Mouse (Mus musculus) limb, embryonic 13.5 days (tissue): ENCODE measurements at regions not wholly inside any gene's neighbourhood (a gene's known extent, or its start where the extent isn't known, plus 50 kb on each side); places are given as distances from the start of the nearest gene placed in this dataset.

Experiments
- ATAC-seq: fragments of 200-750 bp; cut with Nextera tagmentation; 2 replicates; pipeline ENCODE4 v1.8.0; 2017; ENCODE audit warnings: low read depth, moderate number of reproducible peaks, moderate TSS enrichment; ENCODE audit not compliant: low FRiP score
- H3K27ac ChIP-seq: fragments of 300-500 bp; sonication (generic); 2 replicates; pipeline ENCODE4 v1.5.1; 2015; ENCODE audit warnings: inconsistent platforms, mild to moderate bottlenecking, moderate library complexity
- H3K27me3 ChIP-seq: fragments of 300-500 bp; sonication (generic); 2 replicates; pipeline ENCODE4 v1.6.1; 2015; ENCODE audit warnings: mild to moderate bottlenecking, inconsistent platforms
- H3K36me3 ChIP-seq: fragments of 300-500 bp; sonication (generic); 2 replicates; pipeline ENCODE4 v1.6.1; 2015; ENCODE audit warnings: inconsistent platforms, mild to moderate bottlenecking, moderate library complexity
- H3K4me1 ChIP-seq: fragments of 300-500 bp; sonication (generic); 2 replicates; pipeline ENCODE4 v1.6.1; 2015; ENCODE audit warnings: inconsistent platforms
- H3K4me2 ChIP-seq: fragments of 300-500 bp; sonication (generic); replicated peaks from 2 replicates; pipeline ENCODE4 v1.6.1; 2015; ENCODE audit warnings: inconsistent platforms, mild to moderate bottlenecking, moderate library complexity
- H3K4me3 ChIP-seq: fragments of 300-500 bp; sonication (generic); 2 replicates; pipeline ENCODE4 v1.5.1; 2015; ENCODE audit warnings: moderate library complexity, mild to moderate bottlenecking, inconsistent platforms
- H3K9ac ChIP-seq: fragments of 300-500 bp; sonication (generic); 2 replicates; pipeline ENCODE4 v1.6.1; 2015; ENCODE audit warnings: mild to moderate bottlenecking, inconsistent platforms
- H3K9me3 ChIP-seq: fragments of 300-500 bp; sonication (generic); 2 replicates; pipeline ENCODE4 v1.6.1; 2016; ENCODE audit warnings: inconsistent platforms
- WGBS: fragments of 180-500 bp; shearing (Covaris S2); methylation state at CpG from one replicate; pipeline ENCODE4 v1.1.7; 2015; 5-methylcytosine and 5-hydroxymethylcytosine counted together

- H3K4me2 ChIP-seq, result no peak overlapping the region
- H3K4me3 ChIP-seq, result no peak overlapping the region
- H3K36me3 ChIP-seq, result no peaks in the 10 kb centered on the region
- no peak overlapping the region for H3K27ac ChIP-seq
- no peaks in the 10 kb centered on the region; the same call in 1 of the 2 replicates for H3K4me1 ChIP-seq
- H3K9me3 ChIP-seq, result no peaks in the 10 kb centered on the region
- no peak overlapping the region for H3K9ac ChIP-seq
- no peaks in the 10 kb centered on the region for H3K27me3 ChIP-seq
- 90% methylated on average over 9 of the region's 9 CpGs for WGBS
- ATAC-seq, result no peak
Observed at GRCm38 (mm10) chr1:185629976-185630375, 175.3 kb downstream of the Slc30a10 start.

GRCm38 (mm10) chr1:185638631-185639030, 184.0 kb downstream of the Slc30a10 start:
- Histone ChIP-seq H3K36me3 (no peaks in the 10 kb centered on the region), H3K4me3 (no peak overlapping the region), H3K4me2 (no peak overlapping the region), H3K9me3 (no peaks in the 10 kb centered on the region), H3K27ac (no peak overlapping the region), H3K4me1 (peaks cover 18% of the 10 kb centered on the region), H3K27me3 (no peaks in the 10 kb centered on the region), H3K9ac (no peak overlapping the region)
- 55% methylated on average over 6 of the region's 6 CpGs for WGBS
- no peak; the same call in 1 of the 2 replicates for ATAC-seq

DNA sequence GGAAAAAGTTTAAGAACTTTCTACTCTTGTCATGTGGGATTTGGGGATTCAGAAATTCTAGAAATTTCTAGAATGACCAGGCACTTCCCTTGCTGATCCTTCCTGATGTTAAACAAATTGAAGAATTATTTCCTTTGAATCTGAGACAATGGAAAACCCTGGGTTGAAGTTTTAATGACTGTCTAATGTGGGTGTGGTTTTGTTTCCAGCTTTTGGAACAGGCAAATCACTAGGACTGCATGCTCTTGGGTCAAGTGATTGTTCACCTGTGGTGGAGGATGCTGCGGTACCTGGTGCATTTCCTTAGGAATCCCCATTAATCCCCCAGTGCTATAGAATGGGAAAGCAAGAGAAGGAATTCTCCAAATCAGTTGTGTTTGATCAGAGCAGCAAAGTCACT, 184.8 kb downstream of the Slc30a10 start:
- WGBS, result 87% methylated on average over 1 of the region's 1 CpGs
- Histone ChIP-seq H3K4me1 (peaks cover 20% of the 10 kb centered on the region), H3K4me3 (no peak overlapping the region), H3K27ac (no peak overlapping the region), H3K9me3 (no peaks in the 10 kb centered on the region), H3K27me3 (no peaks in the 10 kb centered on the region), H3K4me2 (no peak overlapping the region), H3K9ac (no peak overlapping the region), H3K36me3 (no peaks in the 10 kb centered on the region)
- ATAC-seq, result no peak

- H3K4me3 ChIP-seq, result no peak overlapping the region
- H3K9ac ChIP-seq, result no peak overlapping the region
- no peak overlapping the region for H3K4me2 ChIP-seq
- H3K36me3 ChIP-seq, result no peaks in the 10 kb centered on the region
- no peak overlapping the region for H3K27ac ChIP-seq
- no peaks in the 10 kb centered on the region for H3K9me3 ChIP-seq
- 37% methylated on average over 7 of the region's 7 CpGs for WGBS
- no peak for ATAC-seq
- no peaks in the 10 kb centered on the region for H3K27me3 ChIP-seq
- 0 out of 2 replicates have a peak, but pooled peaks cover 2% of the 10 kb centered on the region for H3K4me1 ChIP-seq
Observed at GRCm38 (mm10) chr1:185644026-185644425, 189.4 kb downstream of the Slc30a10 start.

DNA sequence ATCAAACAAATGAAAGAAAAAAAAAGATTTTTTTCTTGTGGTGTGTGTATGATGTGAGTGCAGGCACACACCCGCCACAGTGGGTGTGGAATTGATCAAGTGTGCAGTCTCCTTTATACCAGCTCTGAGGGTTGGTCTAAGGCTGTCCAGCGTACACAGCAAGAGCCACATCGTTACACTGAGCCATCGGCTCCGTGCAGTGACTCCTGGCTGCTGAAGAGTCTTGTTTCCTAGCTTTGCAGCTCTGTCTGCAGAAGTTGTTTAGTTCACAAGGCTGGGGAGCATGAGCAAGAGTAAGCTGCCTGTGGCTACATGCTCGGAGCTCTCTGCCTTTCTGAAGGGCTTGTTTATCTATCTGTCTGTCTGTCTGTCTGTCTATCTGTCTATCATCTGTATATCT, 193.5 kb downstream of the Slc30a10 start:
- Histone ChIP-seq H3K27ac (no peak overlapping the region), H3K9me3 (no peaks in the 10 kb centered on the region), H3K4me3 (no peak overlapping the region), H3K36me3 (no peaks in the 10 kb centered on the region), H3K27me3 (no peaks in the 10 kb centered on the region), H3K4me2 (no peak overlapping the region), H3K4me1 (0 out of 2 replicates have a peak, but pooled peaks cover 2% of the 10 kb centered on the region), H3K9ac (no peak overlapping the region)
- WGBS, result 79% methylated on average over 6 of the region's 6 CpGs
- ATAC-seq, result no peak

DNA sequence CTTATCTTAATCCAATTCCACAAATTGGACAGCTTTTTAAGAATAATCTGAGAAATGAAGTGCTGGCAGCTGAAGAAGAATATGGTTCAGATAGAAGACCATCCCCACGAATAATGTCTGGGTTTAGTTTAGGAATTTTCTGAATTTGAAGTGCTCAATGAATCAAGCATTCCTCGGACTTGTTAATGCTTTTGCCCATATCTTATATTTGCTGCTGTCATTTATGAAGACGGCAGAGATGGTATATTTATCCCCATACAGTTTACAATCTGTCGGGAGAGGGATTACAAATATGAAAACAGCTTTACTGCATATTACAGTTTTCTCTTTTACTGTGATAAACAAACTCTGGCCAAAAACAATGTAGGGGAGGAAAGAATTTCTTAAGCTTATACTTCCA, 194.3 kb downstream of the Slc30a10 start:
- Histone ChIP-seq H3K27me3 (no peaks in the 10 kb centered on the region), H3K9me3 (no peaks in the 10 kb centered on the region), H3K4me1 (0 out of 2 replicates have a peak, but pooled peaks cover 2% of the 10 kb centered on the region), H3K4me2 (no peak overlapping the region), H3K36me3 (no peaks in the 10 kb centered on the region), H3K4me3 (no peak overlapping the region), H3K27ac (no peak overlapping the region), H3K9ac (no peak overlapping the region)
- no peak for ATAC-seq
- WGBS, result 86% methylated on average over 4 of the region's 4 CpGs

DNA sequence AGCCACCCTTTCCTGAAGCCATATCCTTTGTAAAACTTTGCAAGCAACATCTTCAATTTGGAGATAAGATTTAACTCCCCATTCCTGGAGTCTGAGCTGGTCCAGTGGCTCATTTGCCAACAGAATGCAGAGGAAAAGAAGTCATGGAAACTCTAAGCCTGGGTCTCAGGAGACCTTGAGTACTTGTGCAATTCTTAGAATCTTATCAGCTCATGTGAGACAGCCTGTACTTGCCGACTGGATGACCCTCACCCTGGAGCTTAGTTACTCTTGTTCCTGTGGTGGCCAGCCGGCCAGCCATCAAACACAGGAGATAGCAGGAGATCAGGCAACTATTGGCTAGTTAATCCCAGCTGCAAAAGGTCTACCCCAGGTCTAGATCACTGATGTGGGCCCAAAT, 196.3 kb downstream of the Slc30a10 start:
- no peak overlapping the region for H3K9ac ChIP-seq
- H3K4me3 ChIP-seq, result no peak overlapping the region
- no peak for ATAC-seq
- no peak overlapping the region for H3K27ac ChIP-seq
- no peak overlapping the region for H3K4me2 ChIP-seq
- H3K36me3 ChIP-seq, result no peaks in the 10 kb centered on the region
- H3K4me1 ChIP-seq, result no peaks in the 10 kb centered on the region
- no peaks in the 10 kb centered on the region for H3K27me3 ChIP-seq
- H3K9me3 ChIP-seq, result no peaks in the 10 kb centered on the region
- WGBS, result 69% methylated on average over 2 of the region's 2 CpGs

GRCm38 (mm10) chr1:185655021-185655420, 200.4 kb downstream of the Slc30a10 start:
- Histone ChIP-seq H3K4me3 (no peak overlapping the region), H3K9me3 (no peaks in the 10 kb centered on the region), H3K27ac (no peak overlapping the region), H3K36me3 (no peaks in the 10 kb centered on the region), H3K9ac (no peak overlapping the region), H3K27me3 (no peaks in the 10 kb centered on the region), H3K4me1 (no peaks in the 10 kb centered on the region), H3K4me2 (no peak overlapping the region)
- 87% methylated on average over 7 of the region's 7 CpGs for WGBS
- ATAC-seq, result no peak

DNA sequence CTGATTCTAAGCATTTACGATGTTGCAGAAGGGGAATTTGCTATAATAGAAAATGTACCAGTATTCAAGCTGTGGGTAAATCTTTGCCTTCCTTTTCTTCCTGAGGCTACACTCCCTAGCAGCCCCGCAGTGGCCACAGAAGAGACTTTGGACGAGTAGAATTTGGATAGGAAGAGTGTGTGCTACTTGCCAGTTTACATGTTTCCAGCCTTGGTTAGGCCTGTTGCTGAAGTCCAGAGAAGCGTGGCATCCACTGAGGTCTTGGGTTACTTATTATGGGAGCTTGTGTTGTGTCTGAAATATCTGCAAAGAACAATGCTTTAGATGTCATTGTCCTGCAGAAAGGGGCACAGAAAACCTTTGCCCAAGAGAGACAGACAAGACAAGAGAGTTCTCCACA, 200.8 kb downstream of the Slc30a10 start:
- Histone ChIP-seq H3K36me3 (no peaks in the 10 kb centered on the region), H3K27me3 (no peaks in the 10 kb centered on the region), H3K4me2 (no peak overlapping the region), H3K9me3 (no peaks in the 10 kb centered on the region), H3K9ac (no peak overlapping the region), H3K4me3 (no peak overlapping the region), H3K4me1 (no peaks in the 10 kb centered on the region), H3K27ac (no peak overlapping the region)
- WGBS, result 86% methylated on average over 4 of the region's 4 CpGs
- no peak for ATAC-seq

- Histone ChIP-seq H3K9ac (no peak overlapping the region), H3K36me3 (no peaks in the 10 kb centered on the region), H3K4me3 (no peak overlapping the region), H3K9me3 (no peaks in the 10 kb centered on the region), H3K4me2 (no peak overlapping the region), H3K4me1 (no peaks in the 10 kb centered on the region), H3K27ac (no peak overlapping the region), H3K27me3 (no peaks in the 10 kb centered on the region)
- 76% methylated on average over 8 of the region's 8 CpGs for WGBS
- ATAC-seq, result no peak
Observed at GRCm38 (mm10) chr1:185657286-185657685, 202.6 kb downstream of the Slc30a10 start.

GRCm38 (mm10) chr1:185659476-185659875, 204.8 kb downstream of the Slc30a10 start:
- WGBS, result 78% methylated on average over 5 of the region's 5 CpGs
- ATAC-seq, result no peak
- Histone ChIP-seq H3K27ac (no peak overlapping the region), H3K4me2 (no peak overlapping the region), H3K9me3 (no peaks in the 10 kb centered on the region), H3K27me3 (no peaks in the 10 kb centered on the region), H3K9ac (no peak overlapping the region), H3K4me1 (no peaks in the 10 kb centered on the region), H3K4me3 (no peak overlapping the region), H3K36me3 (no peaks in the 10 kb centered on the region)

DNA sequence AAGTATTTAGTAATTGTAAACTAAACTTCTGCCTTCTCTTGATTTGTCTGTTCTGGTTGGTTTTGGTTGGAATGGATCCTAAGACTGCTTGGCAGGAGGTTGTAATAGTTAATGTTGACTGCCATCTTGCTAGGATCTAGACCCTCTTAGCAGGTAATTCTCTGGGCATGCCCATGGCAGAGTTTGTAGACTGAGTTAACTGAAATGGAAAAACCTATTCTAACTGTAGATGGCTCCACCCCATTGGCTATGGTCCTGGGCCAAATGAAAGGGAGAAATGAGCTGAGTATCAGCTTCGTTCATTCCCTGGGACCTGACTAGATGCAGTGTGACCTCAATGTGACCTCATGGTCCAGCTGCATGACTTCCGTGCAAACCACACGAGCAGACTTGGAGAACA, 207.7 kb downstream of the Slc30a10 start:
- Histone ChIP-seq H3K27ac (no peak overlapping the region), H3K4me3 (no peak overlapping the region), H3K4me2 (no peak overlapping the region), H3K9me3 (no peaks in the 10 kb centered on the region), H3K36me3 (no peaks in the 10 kb centered on the region), H3K9ac (no peak overlapping the region), H3K4me1 (peaks cover 12% of the 10 kb centered on the region), H3K27me3 (no peaks in the 10 kb centered on the region)
- ATAC-seq, result no peak
- 78% methylated on average over 3 of the region's 3 CpGs for WGBS

GRCm38 (mm10) chr1:185670029-185670741, 215.5 kb downstream of the Slc30a10 start:
- Histone ChIP-seq H3K9ac (no peak overlapping the region), H3K27me3 (no peaks in the 10 kb centered on the region), H3K36me3 (no peaks in the 10 kb centered on the region), H3K9me3 (no peaks in the 10 kb centered on the region), H3K4me2 (no peak overlapping the region), H3K27ac (peak overlapping the region; percentile 55; the same call in 1 of the 2 replicates), H3K4me1 (peaks cover 51% of the 10 kb centered on the region), H3K4me3 (no peak overlapping the region)
- WGBS, result 25% methylated on average over 5 of the region's 5 CpGs
- ATAC-seq, result peak; percentile 74
